Mouse (Mus musculus) layer of hippocampus, adult 8-10 months (tissue): ENCODE results near the gene Akap7. TPM values are rescaled to one million over a fixed set of nuclear protein-coding genes. Genes with fewer than 3 reads are reported as not detected.

Source experiments
- DNase-seq, 2 experiments: peaks; one replicate each; pipeline ENCODE4 v3.0.0; 2022; ENCODE audit warnings: low spot score in 2 of 2
- total RNA-seq, 4 experiments: library from RNA; stranded (reverse); gene quantifications; 2 replicates each; pipeline ENCODE4 v1.2.4; 2022

Gene Akap7
- total RNA-seq, 4 experiments from 2014 or later: 49.6 to 57.7 (median 53.5) TPM

GRCm38 (mm10) chr10:25257466-25257865 is 50.2 kb downstream of the Akap7 start:
- DNase-seq: no peak

- no peak for DNase-seq
Measured at GRCm38 (mm10) chr10:25253474-25253873, 54.2 kb downstream of the Akap7 start.

- no peak for DNase-seq
Measured at GRCm38 (mm10) chr10:25253006-25253405, 54.7 kb downstream of the Akap7 start.

- DNase-seq: peak in 1 of 2 experiments; percentile 31
Measured at GRCm38 (mm10) chr10:25250108-25250507, 57.6 kb downstream of the Akap7 start.

GRCm38 (mm10) chr10:25246173-25246572 is 61.5 kb downstream of the Akap7 start:
- DNase-seq: no peak

GRCm38 (mm10) chr10:25239156-25239555 is 68.5 kb downstream of the Akap7 start:
- no peak for DNase-seq

GRCm38 (mm10) chr10:25234080-25234479 is 73.6 kb downstream of the Akap7 start:
- no peak for DNase-seq

GRCm38 (mm10) chr10:25232700-25233099 is 75.0 kb downstream of the Akap7 start:
- DNase-seq: no peak

GRCm38 (mm10) chr10:25231358-25231757 is 76.3 kb downstream of the Akap7 start:
- DNase-seq: no peak

- no peak for DNase-seq
Measured at GRCm38 (mm10) chr10:25224371-25224770, 83.3 kb downstream of the Akap7 start.

GRCm38 (mm10) chr10:25220754-25221153 is 86.9 kb downstream of the Akap7 start:
- DNase-seq: no peak

- DNase-seq: no peak
Measured at GRCm38 (mm10) chr10:25219901-25220495, 87.7 kb downstream of the Akap7 start.

GRCm38 (mm10) chr10:25219220-25219628 is 88.4 kb downstream of the Akap7 start:
- peak; percentile 41 to 81 for DNase-seq

- DNase-seq: no peak
Measured at GRCm38 (mm10) chr10:25218746-25219145, 88.9 kb downstream of the Akap7 start.

GRCm38 (mm10) chr10:25215977-25216376 is 91.7 kb downstream of the Akap7 start:
- no peak for DNase-seq

- DNase-seq: no peak
Measured at GRCm38 (mm10) chr10:25213716-25214115, 94.0 kb downstream of the Akap7 start.

GRCm38 (mm10) chr10:25208619-25209018 is 99.1 kb downstream of the Akap7 start:
- no peak for DNase-seq

- DNase-seq: no peak
Measured at GRCm38 (mm10) chr10:25207866-25208265, 99.8 kb downstream of the Akap7 start.

GRCm38 (mm10) chr10:25200691-25201090 is 107.0 kb downstream of the Akap7 start:
- no peak for DNase-seq

- peak; percentile 36 to 60 for DNase-seq
Measured at GRCm38 (mm10) chr10:25199510-25200353, 107.9 kb downstream of the Akap7 start.

- no peak for DNase-seq
Measured at GRCm38 (mm10) chr10:25198575-25198974, 109.1 kb downstream of the Akap7 start.

- no peak for DNase-seq
Measured at GRCm38 (mm10) chr10:25198048-25198447, 109.6 kb downstream of the Akap7 start.
